Mouse (Mus musculus) lung, adult 18-20 months (tissue): ENCODE results near the gene Ccdc38.
"Not testable (repeated sequence)": the region's sequence is repeated elsewhere in the genome, so short reads cannot be mapped to it uniquely, and the experiment has no call there.

Experiments used
- DNase-seq, 2 experiments: peaks; one replicate each; pipeline ENCODE4 v3.0.0; 2022; ENCODE audit warnings: mixed read lengths in 2 of 2

Ccdc38 gene

DNA sequence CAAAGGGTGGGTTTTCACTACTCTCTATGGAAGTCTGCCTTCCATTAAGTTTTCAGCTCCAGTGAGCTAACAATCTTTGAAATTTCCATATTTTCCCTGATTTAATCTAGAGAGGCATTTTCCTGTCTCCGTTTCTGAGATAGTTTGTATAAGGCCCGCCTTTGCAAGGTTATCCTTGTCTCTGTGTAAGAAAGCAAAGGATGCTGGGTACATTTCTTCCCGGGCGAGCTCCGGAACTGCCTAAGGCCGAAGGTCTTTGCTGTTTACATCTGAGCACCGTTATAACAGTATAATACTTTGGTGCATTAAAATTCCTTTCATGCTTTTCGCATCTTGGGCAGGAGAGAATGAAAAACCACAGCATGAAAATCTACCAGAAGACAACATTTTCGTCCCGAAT, 9.4 kb downstream of the Ccdc38 start:
- no peak for DNase-seq

DNA sequence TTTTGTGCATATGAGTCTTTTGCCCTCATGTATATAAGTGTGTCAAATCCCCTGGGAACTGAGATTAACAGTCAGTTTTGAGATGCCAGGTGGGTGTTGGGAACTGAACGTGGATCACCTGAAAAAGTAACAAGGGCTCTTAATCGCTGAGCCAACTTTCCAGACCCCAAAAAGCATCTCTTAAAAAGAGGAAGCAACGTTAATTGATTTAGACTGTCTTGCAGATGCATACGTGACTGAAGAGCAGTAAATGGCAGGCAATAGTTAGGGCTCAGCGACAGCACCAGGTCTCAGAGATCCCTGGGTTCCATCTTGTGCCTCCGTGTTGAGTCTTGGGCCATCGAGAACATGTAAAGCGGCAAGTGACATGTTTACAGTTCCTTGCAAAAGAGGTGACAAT, 12.2 kb downstream of the Ccdc38 start:
- no peak for DNase-seq

DNA sequence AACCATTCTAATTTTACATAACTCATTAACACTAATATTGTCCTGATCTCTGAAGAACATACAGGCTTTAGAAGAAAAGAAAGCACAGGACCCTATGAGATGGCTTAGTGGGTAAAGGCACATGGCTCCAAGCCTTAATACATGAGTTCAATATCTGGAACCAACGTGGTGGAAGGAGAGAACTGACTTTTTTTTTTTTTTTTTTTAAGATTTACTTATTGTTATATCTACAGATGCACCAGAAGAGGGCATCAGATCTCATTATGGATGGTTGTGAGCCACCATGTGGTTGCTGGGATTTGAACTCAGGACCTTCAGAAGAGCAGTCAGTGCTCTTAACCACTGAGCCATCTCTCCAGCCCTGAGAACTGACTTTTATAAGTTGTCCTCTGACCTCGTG, 17.5 kb downstream of the Ccdc38 start:
- DNase-seq = not testable (repeated sequence)

DNA sequence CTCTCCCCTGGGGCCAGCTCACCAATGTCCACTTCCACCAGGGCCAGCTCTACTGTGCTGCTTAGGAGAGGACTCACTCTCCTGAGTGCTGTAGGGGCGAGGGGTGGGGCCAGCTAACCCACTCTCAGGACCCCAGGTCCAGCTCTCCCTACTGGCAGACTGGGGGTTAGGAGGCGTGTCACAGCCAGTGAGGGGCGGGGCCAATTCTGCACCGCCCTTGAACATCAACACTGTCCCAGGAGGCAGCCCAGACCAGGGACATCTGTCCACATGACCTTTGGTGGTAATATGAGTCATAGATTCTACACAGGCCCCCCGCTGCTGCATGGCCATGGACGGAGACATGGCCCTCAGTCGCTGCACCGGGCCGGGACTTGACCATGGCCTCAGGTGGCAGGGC, 19.4 kb downstream of the Ccdc38 start:
- DNase-seq = no peak

DNA sequence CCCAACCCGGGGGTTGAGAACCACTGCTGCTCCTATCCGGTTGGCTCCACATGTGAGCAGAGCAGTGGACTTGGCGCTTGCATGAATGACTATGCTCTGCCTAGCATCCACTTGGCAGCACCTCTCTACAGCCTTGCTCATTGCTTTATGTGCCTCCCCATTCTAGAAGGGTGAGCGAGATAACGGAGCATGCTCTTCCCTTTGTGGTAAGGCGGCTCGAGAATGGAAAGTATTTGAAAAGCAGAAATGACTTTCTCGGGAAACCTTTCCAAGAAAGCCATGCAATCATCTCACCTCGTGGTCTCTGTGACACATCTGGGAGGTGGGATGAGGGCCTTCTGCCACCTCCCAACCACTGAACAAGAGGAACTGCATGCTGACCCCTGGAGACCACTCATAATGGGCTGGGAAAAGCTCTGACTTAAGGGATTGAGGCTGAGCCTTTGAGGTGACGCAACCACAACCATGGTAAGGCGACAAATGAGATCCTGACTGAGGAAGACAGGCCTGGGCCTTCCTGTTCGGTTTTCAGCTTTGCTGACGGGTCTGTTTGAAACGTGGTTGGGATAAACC, 24.2 kb downstream of the Ccdc38 start:
- DNase-seq = no peak

DNA sequence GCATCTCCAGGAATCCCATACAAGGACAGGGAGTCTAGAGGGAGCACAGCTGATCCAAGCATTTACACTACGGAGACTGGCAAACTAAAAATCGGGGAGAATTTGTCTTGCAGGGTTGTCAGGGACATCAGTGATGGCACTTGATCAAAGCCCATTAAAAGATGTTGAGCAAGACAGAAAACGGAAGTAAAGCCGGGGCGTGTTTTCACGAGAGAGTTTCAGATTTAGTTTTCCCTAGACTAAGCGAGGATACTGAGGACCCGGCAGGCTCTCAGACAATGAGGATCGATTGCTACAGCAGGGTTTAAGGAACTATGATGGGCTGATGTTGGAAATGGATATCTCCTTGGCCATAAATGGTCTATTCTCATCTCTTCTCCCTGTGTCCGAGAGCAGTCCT, 26.6 kb downstream of the Ccdc38 start:
- DNase-seq = no peak

DNA sequence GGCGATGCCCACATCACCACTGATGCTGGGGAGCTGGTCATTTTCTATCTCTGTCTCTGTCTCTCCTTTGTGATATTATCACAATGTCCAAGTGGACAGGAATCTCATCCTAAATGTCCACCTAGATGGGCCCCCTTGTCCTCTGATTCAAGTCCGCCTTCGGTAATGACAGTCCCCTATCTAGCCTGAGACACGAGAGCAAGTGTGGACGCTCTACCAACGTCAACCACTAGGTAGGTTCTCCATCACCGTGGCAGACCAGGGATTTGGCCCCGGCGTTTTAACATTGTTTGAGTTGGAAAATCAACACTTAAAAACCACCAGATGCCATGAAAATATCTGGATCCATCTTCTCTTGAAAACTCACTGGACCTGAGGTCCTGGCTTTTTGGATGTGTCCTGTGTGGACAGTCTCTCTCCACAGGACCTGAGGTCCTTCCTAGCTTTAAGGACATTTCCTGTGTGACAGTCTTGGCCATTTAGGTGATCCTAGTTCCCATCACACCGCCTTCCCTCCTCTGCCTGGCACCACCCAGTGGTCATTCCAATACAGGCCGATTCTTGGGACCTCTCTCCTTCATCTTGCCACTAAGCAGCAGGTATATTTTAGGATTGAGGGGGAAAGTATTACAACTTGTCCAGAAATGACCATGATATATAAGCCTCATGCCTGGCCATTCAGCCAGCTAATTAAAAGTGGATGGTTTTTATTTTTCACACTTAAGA, 27.6 kb downstream of the Ccdc38 start:
- DNase-seq = no peak

DNA sequence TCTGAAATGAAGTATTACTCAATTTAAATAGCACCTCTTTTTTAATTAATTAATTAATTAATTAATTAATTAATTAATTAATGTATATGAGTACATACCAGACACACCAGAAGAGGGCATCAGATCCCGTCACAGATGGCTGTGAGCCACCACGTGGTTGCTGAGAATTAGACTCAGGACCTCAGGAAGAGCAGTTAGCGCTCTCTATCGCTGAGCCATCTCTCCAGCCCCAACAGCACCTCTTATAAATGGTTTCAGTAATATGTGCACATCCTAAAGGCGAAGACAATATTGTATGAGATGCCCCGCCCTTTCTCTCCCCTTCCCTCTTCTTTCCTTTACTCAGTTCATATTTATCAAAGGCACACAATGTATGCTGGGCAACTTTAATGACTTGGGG, 28.2 kb downstream of the Ccdc38 start:
- no peak for DNase-seq

DNA sequence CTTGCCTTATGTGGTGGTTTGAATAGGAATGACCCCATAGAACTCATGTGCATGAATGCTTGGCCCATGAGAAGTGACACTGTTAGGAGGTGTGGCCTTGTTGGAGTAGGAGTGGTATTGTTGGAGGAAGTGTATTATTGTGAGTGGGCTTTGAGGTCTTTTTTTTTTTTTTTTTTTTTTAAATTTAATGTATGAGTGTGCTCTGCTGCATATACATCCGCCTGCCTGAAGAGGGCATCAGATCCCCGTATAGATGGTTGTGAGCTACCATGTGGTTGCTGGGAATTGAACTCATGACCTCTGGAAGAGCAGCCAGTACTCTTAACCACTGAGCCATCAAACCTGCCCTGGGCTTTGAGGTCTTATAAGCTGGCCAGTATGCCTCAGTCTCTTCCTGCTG, 31.8 kb downstream of the Ccdc38 start:
- DNase-seq = no peak

DNA sequence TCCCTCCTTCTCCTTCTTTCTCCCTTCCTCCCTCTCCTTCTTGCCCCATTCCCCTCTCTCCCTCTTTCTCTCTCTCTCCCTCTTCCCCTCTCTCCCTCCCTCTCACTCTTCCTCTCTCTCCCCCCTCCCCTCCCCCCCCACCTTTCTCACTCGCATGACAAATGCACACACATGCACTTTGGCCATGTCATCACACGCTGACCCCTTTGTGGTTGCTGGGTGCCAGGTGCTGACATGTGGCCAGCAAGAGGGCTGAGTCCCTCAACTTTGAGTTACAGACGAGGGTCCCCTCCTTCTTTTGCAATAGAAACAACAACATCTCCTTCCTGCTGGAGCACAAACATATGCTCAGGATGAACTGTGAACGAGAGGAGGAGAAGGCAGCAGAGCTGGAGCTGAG, 34.5 kb downstream of the Ccdc38 start:
- no peak for DNase-seq

DNA sequence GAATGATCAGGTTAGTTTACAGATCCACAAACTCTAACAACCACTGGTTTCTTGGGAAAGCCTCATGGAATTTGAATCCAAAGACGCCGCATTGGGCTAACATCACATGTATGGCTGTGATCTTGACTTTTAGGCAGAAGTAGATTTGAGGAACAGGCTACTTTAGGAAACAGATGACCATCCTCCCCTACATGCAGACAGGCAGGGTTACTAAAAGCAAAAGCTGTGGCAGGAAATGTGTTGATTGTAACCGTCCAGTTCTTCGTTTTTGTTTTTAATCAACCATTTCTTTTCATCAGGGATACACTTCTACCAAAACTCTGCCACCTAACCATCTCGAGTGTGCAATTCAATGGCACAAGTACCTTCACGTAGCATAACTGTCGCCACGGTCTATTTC, 35.5 kb downstream of the Ccdc38 start:
- DNase-seq = no peak

DNA sequence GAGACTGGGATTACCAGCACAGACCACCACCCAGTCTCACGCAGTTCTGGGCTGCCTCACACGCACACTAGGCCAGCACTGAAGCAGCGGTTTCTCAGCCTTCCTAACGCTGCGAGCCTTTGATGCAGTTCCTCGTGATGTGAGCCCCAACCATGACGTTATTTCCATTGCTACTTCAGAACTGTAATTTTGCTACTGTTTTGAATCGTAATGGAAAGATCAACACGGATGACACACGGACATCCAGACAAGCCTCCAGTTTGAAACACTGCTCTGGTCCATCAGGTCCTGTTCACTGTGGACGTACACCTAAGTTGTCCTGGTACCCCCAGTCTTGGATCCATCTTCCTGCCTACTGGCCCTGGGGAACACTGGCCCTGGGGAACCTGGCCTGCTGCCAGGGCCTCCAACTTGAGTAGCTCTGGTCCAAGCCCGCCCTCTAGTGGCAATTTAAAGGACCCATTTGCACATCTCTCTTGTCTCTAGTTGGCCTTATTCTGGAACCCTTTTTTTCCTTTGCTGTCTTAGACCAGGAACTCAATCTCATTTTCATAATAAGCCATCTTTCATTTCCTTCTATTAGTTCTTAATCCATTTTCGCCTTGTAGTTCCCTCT, 36.9 kb downstream of the Ccdc38 start:
- peak; percentile 62 to 73 for DNase-seq

DNA sequence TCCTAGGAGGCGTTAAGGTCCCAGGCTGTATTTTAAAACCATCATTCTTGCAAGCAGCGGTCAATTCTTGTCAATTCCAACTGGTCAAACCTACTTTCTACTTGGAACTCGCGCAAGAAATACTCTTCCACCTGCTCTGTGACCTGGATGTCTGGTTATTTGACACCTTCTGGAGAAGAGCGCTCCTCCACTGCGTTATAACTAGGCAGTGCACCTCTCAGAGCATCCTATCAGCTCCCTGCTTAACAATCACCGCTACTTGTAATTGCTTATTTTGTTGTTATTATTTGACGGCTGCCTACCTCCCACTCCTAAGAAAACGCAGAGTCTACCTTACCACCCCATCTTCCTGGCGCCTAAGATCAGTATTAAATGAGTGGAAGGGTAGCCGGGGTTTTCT, 48.4 kb downstream of the Ccdc38 start:
- no peak for DNase-seq

DNA sequence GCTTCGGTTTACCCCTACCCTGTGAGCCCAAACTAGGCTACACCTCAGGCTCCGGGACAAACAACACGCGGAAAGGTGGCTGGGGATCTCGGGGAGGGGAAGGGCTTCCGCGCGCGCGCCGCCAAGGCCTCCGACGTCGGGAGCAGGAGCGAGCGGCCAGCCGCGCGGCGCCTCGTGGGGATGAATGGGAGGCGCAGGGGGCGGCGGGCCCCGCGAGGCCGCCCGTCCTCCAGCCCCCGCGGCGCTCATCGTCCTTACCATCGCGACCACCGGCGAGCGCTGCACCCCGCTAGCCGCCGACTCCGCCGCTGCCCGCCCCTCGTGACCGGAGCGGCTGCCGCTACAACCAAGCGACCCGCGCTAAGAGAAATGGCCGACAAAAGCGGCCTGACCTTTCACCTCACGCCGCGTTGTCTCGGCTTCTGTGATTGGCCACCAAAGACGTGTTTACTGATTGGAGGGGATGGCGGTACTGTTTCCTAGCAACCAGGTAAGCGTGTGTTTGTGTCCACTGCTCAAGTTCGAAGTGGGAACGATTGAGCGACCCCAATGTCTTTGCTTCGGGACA, 48.9 kb downstream of the Ccdc38 start, which contains the start of gene Snrpf:
Gene Snrpf, minus strand, starts transcription at position 426 of the 568 bp plus-strand sequence.
- peak; percentile 91 to 93 for DNase-seq

DNA sequence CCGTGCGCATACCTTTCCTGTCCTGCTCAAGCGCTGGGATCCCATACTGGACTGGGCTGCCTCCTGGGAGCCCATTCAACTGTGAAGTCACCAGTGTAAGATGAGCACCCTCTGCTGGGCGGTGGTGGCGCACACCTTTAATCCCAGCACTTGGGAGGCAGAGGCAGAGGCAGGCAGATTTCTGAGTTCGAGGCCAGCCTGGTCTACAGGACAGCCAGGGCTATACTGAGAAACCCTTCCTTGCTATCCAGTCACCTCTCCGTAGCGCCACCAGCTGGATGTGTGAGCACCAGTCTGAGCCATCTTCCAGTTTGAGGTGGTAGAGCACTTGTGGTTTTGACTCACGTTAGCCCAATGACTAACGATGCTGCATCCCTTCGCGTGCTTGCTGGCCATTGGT, 52.0 kb downstream of the Ccdc38 start:
- peak in 1 of 2 experiments; percentile 18 for DNase-seq

DNA sequence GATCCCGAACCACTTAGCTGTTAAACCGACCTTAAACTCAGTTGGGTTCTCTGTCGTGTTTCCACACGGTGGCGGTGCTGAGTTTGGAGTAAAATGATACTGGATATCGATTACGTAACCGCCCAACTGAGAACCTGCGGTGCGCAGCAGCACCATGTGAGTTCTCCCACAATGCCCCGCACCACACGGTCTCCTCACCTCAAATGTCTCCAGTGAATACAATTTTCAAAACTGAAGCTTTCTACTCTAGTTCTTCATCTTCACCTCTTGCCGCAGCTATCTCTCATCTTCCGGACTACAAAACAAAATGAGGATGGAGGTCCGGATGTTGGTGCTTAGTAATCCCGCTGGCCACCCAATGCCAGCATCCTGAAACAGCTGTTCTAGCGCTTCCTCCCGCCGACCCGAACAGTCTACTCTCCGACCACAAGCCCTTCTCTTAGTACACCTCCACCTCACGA, 53.6 kb downstream of the Ccdc38 start:
- peak; percentile 85 to 86 for DNase-seq

DNA sequence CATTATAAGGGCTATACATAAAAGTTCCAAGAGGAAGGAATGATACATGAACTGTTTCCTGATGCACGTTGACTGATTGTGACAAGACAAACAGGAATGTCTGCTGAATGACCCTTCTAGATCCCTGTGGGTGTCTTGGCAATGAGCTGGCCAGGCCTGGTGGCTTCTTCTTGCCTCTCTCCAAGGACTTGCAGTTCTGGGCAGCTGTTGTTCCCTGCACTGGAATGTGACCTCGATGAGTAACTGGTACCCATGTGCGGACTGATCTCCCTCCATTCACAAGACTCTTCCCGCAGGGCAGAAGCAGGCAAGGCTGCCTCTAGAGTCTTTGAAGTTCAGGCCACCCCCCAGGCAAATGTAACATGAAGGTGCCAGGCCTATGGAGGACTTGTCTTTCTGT, 55.4 kb downstream of the Ccdc38 start:
- no peak for DNase-seq

DNA sequence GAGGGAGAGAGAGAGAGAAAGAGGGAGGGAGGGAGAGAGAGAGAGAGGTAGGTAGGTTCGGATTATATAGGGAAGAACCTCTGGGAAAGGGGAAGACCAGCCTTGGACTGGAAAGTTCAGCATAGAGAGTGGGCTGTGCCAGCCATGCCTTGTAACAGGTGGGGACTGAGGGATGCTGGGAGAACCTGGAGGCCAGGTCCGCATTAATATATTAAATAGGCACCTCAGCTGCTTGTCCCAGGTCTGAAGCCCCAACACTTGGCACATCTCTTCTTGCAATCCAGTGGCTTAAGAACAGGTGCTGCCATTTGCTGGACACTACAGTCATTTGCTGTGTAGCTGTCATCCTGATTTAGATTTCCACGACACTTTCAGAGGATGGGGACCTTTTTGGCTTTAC, 56.2 kb downstream of the Ccdc38 start:
- no peak for DNase-seq

DNA sequence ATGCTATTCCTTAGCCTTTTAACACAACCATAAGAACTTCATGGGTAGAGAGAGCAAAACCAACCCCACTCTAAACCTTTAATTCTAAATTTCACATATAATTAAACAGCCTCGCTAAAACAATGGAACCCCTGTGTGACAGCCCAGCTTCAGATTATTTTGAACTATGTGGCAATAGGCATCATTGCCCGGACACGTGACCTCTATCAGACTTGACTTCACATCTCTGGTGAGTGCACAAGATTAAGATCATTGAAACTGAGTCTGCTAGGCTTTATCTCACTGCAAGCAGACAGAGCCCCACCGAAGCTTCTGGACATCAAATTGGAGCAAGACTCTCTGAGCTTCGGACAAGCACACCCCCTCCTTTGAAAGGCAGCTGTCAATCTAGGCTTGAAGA, 61.9 kb downstream of the Ccdc38 start:
- no peak for DNase-seq

DNA sequence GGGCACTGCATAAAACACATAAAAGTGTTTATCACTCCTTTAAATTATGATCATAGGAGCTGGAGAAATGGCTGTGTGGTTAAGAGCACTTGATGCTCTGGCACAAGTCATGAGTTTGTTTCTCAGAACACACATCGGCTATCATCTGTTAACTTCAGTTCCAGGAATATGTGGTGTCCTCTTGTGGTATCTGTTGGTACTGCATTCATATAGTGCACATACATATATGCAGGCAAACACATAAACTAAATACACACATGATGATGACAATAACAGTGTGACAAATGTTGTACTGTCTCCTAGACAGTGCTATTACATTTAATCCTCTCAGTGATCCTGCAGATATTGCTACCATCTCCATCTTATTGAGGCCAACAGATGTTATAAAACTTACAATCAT, 62.8 kb downstream of the Ccdc38 start:
- DNase-seq = no peak

DNA sequence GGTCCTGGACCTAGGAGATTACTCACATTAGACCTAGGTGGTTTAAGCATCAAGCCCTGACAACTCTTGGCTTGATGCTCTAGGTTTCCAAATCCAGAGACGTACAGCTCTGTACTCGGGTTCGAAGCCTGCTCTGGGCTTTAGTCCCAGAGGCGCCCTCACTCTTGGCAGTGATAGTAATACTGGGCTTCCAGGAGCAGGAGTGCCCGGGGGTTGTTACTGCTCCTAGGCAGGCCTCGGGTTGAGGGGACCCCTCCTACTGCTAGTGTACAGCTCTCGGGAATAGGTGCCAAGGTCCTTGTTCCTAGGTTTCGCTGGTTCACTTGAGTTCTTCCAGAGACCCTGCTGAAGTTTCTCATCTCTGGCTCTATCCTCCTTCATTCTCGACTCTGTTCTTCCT, 65.9 kb downstream of the Ccdc38 start:
- no peak for DNase-seq

DNA sequence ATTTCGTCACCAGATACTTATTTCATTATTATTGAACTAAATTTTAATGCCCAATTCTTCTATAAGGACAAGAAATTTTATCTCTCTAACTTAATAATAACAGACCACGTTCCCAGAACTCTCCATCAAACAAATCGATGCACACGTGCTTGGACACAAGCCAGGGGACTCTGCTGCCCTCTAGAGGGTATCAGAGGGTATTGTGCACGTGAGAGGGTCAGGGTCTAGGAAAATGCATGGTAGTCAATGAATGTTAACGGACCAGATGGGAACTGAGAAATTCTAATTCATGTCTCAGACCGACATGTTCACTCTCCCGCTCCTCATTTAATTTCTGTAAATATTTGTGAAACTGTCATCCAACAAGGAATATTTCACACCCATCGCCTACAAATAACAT, 67.6 kb downstream of the Ccdc38 start:
- no peak for DNase-seq

DNA sequence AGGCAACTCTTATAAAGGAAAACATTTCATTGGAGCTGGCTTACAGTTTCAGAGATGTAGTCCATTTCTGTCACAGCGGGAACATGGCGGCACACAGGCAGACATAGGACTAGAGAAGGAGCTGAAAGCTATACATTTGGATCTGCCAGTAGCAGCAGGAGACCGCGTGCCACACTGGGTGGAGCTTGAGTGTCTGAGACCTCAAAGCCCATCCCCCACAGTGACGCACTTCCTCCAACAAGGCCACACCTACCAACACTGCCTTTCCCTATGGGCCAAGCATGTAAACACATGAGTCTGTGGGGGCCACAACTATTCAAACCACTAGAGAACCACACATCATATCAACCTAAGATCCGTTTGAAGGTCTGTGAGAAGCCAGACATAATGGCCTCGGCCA, 68.8 kb downstream of the Ccdc38 start:
- no peak for DNase-seq

DNA sequence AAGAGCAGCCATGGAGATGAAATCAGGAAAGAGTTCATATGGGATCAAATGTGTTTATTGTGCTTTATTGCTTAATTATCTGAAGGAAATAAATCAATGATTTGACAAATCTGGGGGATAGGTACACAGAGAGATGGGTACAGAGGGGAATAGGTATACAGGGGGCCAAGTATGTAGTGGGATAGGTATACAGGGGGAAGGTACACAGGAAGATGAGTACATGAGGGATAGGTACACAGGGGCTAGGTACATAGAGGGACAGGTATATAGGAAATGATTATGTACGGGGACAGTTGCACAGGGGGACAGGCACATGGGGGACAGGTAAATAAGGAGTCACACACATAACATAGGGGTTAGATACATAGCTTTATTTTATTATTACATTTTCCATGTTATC, 70.5 kb downstream of the Ccdc38 start:
- no peak for DNase-seq
